Mouse (Mus musculus): ENCODE data around the gene Acmsd. TPM values are rescaled to one million over a fixed set of nuclear protein-coding genes. Genes with fewer than 3 reads are reported as not detected.

Acmsd gene
- polyA plus RNA-seq (2016; fragmentation: Nextera tagmentation; extraction: Ambion mirVana): 0.25 and 0.36 TPM in 2 replicates

- Histone ChIP-seq H3K4me1 (no peaks in the 10 kb centered on the region), H3K9ac (replicated peaks) (no peak within 1 kb of the TSS), H3K27ac (replicated peaks) (no peak within 1 kb of the TSS), H3K9me3 (no peaks in the 10 kb centered on the region), H3K36me3 (no peaks in the 10 kb centered on the region), H3K27me3 (no peaks in the 10 kb centered on the region), H3K4me3 (no peak within 1 kb of the TSS), H3K4me2 (replicated peaks) (no peak within 1 kb of the TSS)
- 94% methylated on average over 4 of the region's 4 CpGs for WGBS
- no peak for ATAC-seq (ENCODE audit: low FRiP score, low read depth)
Measured at GRCm38 (mm10) chr1:127729096-127729495, at the start of gene Acmsd. Acmsd (plus strand) TSS chr1:127729413.

GRCm38 (mm10) chr1:127679498-127680133 lies 49.6 kb upstream of the Acmsd start, which contains the start of gene Tmem163:
Tmem163 (minus strand) TSS chr1:127679548.
- Histone ChIP-seq H3K9me3 (no peaks in the 10 kb centered on the region), H3K27me3 (peaks cover 54% of the 10 kb centered on the region), H3K9ac (replicated peaks) (peak within 1 kb of the TSS; percentile 78), H3K4me3 (peak within 1 kb of the TSS; percentile 68), H3K4me1 (peaks cover 24% of the 10 kb centered on the region; the same call in 1 of the 2 replicates), H3K36me3 (no peaks in the 10 kb centered on the region), H3K27ac (replicated peaks) (peak within 1 kb of the TSS; percentile 83), H3K4me2 (replicated peaks) (peak within 1 kb of the TSS; percentile 93)
- WGBS: 12% methylated on average over 18 of the region's 18 CpGs
- ATAC-seq (ENCODE audit: low FRiP score, low read depth): no peak

GRCm38 (mm10) chr1:127696533-127696932 lies 32.7 kb upstream of the Acmsd start:
- Histone ChIP-seq H3K27me3 (no peaks in the 10 kb centered on the region; the same call in 1 of the 2 replicates), H3K4me2 (replicated peaks) (no peak overlapping the region), H3K9ac (replicated peaks) (no peak overlapping the region), H3K4me1 (no peaks in the 10 kb centered on the region), H3K27ac (replicated peaks) (no peak overlapping the region), H3K4me3 (no peak overlapping the region), H3K36me3 (no peaks in the 10 kb centered on the region), H3K9me3 (no peaks in the 10 kb centered on the region)
- WGBS: 20% methylated on average over 2 of the region's 2 CpGs
- no peak for ATAC-seq (ENCODE audit: low FRiP score, low read depth)

GRCm38 (mm10) chr1:127702187-127702586 lies 27.0 kb upstream of the Acmsd start:
- 74% methylated on average over 1 of the region's 1 CpGs for WGBS
- no peak for ATAC-seq (ENCODE audit: low FRiP score, low read depth)
- H3K27ac ChIP-seq (replicated peaks): no peak overlapping the region
- H3K9me3 ChIP-seq: no peaks in the 10 kb centered on the region
- H3K4me3 ChIP-seq: no peak overlapping the region
- no peaks in the 10 kb centered on the region for H3K36me3 ChIP-seq
- H3K4me2 ChIP-seq (replicated peaks): no peak overlapping the region
- no peak overlapping the region for H3K9ac ChIP-seq (replicated peaks)
- no peaks in the 10 kb centered on the region for H3K27me3 ChIP-seq
- H3K4me1 ChIP-seq: no peaks in the 10 kb centered on the region

- Histone ChIP-seq H3K9me3 (no peaks in the 10 kb centered on the region), H3K4me1 (no peaks in the 10 kb centered on the region), H3K9ac (replicated peaks) (no peak overlapping the region), H3K4me2 (replicated peaks) (no peak overlapping the region), H3K4me3 (no peak overlapping the region), H3K27me3 (no peaks in the 10 kb centered on the region), H3K27ac (replicated peaks) (no peak overlapping the region), H3K36me3 (no peaks in the 10 kb centered on the region)
- 74% methylated on average over 5 of the region's 5 CpGs for WGBS
- ATAC-seq (ENCODE audit: low FRiP score, low read depth): no peak
Measured at GRCm38 (mm10) chr1:127706269-127706668, 22.9 kb upstream of the Acmsd start.

- no peak overlapping the region for H3K27ac ChIP-seq (replicated peaks)
- ATAC-seq (ENCODE audit: low FRiP score, low read depth): no peak
- no peaks in the 10 kb centered on the region for H3K27me3 ChIP-seq
- H3K9ac ChIP-seq (replicated peaks): no peak overlapping the region
- no peaks in the 10 kb centered on the region for H3K4me1 ChIP-seq
- no peak overlapping the region for H3K4me2 ChIP-seq (replicated peaks)
- no peak overlapping the region for H3K4me3 ChIP-seq
- 86% methylated on average over 8 of the region's 8 CpGs for whole genome bisulfite sequencing
- no peaks in the 10 kb centered on the region for H3K36me3 ChIP-seq
- H3K9me3 ChIP-seq: no peaks in the 10 kb centered on the region
Measured at GRCm38 (mm10) chr1:127716441-127716840, 12.8 kb upstream of the Acmsd start.

GRCm38 (mm10) chr1:127718290-127718689 lies 10.9 kb upstream of the Acmsd start:
- no peak overlapping the region for H3K27ac ChIP-seq (replicated peaks)
- WGBS: 96% methylated on average over 1 of the region's 1 CpGs

GRCm38 (mm10) chr1:127723596-127723995 lies 5.6 kb upstream of the Acmsd start:
- no peaks in the 10 kb centered on the region for H3K36me3 ChIP-seq
- H3K9me3 ChIP-seq: no peaks in the 10 kb centered on the region
- no peak overlapping the region for H3K9ac ChIP-seq (replicated peaks)
- no peaks in the 10 kb centered on the region for H3K27me3 ChIP-seq
- H3K4me2 ChIP-seq (replicated peaks): no peak overlapping the region
- ATAC-seq (ENCODE audit: low FRiP score, low read depth): no peak
- H3K4me3 ChIP-seq: no peak overlapping the region
- H3K4me1 ChIP-seq: no peaks in the 10 kb centered on the region
- WGBS: 68% methylated on average over 2 of the region's 2 CpGs
- no peak overlapping the region for H3K27ac ChIP-seq (replicated peaks)

More at GRCm38 (mm10) chr1:127718290-127718689, 10.9 kb upstream of the Acmsd start:
- Histone ChIP-seq H3K9me3 (no peaks in the 10 kb centered on the region), H3K27me3 (no peaks in the 10 kb centered on the region), H3K9ac (replicated peaks) (no peak overlapping the region), H3K4me1 (no peaks in the 10 kb centered on the region), H3K4me3 (no peak overlapping the region), H3K4me2 (replicated peaks) (no peak overlapping the region), H3K36me3 (no peaks in the 10 kb centered on the region)
- no peak for ATAC-seq (ENCODE audit: low FRiP score, low read depth)

- Histone ChIP-seq H3K27ac (replicated peaks) (no peak overlapping the region), H3K4me3 (no peak overlapping the region), H3K4me1 (no peaks in the 10 kb centered on the region), H3K36me3 (no peaks in the 10 kb centered on the region), H3K27me3 (no peaks in the 10 kb centered on the region), H3K4me2 (replicated peaks) (no peak overlapping the region), H3K9me3 (no peaks in the 10 kb centered on the region), H3K9ac (replicated peaks) (no peak overlapping the region)
- WGBS: 64% methylated on average over 3 of the region's 3 CpGs
- no peak for ATAC-seq (ENCODE audit: low FRiP score, low read depth)
Measured at GRCm38 (mm10) chr1:127731086-127731485, 1.9 kb downstream of the Acmsd start.

- H3K9me3 ChIP-seq: no peaks in the 10 kb centered on the region
- H3K4me1 ChIP-seq: no peaks in the 10 kb centered on the region
- H3K36me3 ChIP-seq: no peaks in the 10 kb centered on the region
- H3K4me2 ChIP-seq (replicated peaks): no peak overlapping the region
- ATAC-seq (ENCODE audit: low FRiP score, low read depth): no peak
- H3K27ac ChIP-seq (replicated peaks): no peak overlapping the region
- 86% methylated on average over 3 of the region's 3 CpGs for WGBS
- no peak overlapping the region for H3K9ac ChIP-seq (replicated peaks)
- no peak overlapping the region for H3K4me3 ChIP-seq
- no peaks in the 10 kb centered on the region for H3K27me3 ChIP-seq
Measured at GRCm38 (mm10) chr1:127732435-127732834, 3.2 kb downstream of the Acmsd start.

- H3K27ac ChIP-seq (replicated peaks): no peak overlapping the region
- H3K36me3 ChIP-seq: no peaks in the 10 kb centered on the region
- 80% methylated on average over 3 of the region's 3 CpGs for WGBS
- H3K9ac ChIP-seq (replicated peaks): no peak overlapping the region
- no peaks in the 10 kb centered on the region for H3K27me3 ChIP-seq
- H3K9me3 ChIP-seq: no peaks in the 10 kb centered on the region
- H3K4me3 ChIP-seq: no peak overlapping the region
- H3K4me1 ChIP-seq: no peaks in the 10 kb centered on the region
- no peak for ATAC-seq (ENCODE audit: low FRiP score, low read depth)
- H3K4me2 ChIP-seq (replicated peaks): no peak overlapping the region
Measured at GRCm38 (mm10) chr1:127732841-127733240, 3.6 kb downstream of the Acmsd start.

- Histone ChIP-seq H3K27me3 (no peaks in the 10 kb centered on the region), H3K4me1 (no peaks in the 10 kb centered on the region), H3K4me2 (replicated peaks) (no peak overlapping the region), H3K9ac (replicated peaks) (no peak overlapping the region), H3K4me3 (no peak overlapping the region), H3K27ac (replicated peaks) (no peak overlapping the region), H3K36me3 (no peaks in the 10 kb centered on the region), H3K9me3 (no peaks in the 10 kb centered on the region)
- ATAC-seq (ENCODE audit: low FRiP score, low read depth): no peak
- WGBS: 80% methylated on average over 3 of the region's 3 CpGs
Measured at GRCm38 (mm10) chr1:127735356-127735755, 6.1 kb downstream of the Acmsd start.
